Mouse (Mus musculus): Measurements from ENCODE around the gene Vrk2.
A peak's percentile ranks its signal among the peaks of the same experiment; 100 is the strongest.

DNA sequence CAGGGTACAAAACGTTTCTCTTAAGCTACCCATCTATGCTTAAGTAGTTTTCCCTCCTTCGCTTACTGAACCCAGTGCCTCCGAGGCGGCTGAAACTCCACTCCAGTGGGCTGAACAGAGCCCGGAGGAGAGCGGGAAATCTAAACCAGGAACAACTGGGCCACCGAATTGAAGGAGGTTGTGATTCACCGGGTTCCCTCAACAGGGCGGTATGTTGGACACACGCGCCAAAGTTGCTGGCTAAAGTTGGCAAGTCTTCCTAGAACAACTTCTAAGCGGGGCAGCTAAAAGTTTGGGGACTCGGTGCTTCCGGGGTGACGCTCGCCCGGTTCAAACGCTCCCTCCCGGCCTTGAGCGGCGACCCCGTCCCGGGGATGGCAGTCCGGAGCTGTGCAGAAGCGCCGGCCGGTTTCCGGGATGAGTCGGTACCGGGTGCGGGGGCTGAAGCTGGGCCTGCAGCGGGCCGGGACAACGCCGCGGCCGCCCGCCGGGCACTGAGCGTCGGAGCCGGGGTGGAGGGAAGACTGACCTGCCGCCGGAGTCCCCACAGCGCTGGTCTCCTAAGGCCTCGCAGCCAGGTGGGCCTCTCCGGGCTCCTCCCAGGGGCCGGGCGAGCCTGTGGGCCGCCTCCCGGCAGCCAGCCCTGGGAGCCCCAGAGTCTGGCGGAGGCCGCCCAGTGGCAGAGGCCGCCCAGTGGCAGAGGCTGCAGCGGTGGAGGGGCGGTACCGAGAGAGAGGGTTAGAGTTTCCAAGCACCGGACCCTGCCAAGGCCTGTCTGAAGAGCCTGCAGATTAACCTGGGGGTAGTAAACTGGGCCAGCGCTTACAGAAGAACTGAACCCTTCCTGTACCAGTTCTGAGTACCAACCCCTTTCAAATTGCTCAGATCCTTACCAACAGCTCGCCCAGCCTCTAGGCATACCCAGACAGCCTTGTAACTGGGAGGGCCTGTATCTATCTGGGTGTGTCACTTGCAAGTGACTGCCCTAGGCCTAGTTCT lies at the start of gene Vrk2, which contains the start of gene Gm6899:
- peak; percentile 59 for TF ChIP-seq CTCF (IDR thresholded peaks at IDR 0.05; ENCODE audit: low read depth)
- no peak for TF ChIP-seq EP300 (IDR thresholded peaks at IDR 0.05; ENCODE audit: low read depth)
